Mouse (Mus musculus): ENCODE data around the gene Nr2f2.

The Nr2f2 gene

GRCm38 (mm10) chr7:70349981-70350670 is 16.4 kb downstream of the Nr2f2 start:
- DNase-seq = no peak

GRCm38 (mm10) chr7:70348977-70349615 is 17.4 kb downstream of the Nr2f2 start:
- no peak for DNase-seq

GRCm38 (mm10) chr7:70348064-70348976 is 18.2 kb downstream of the Nr2f2 start:
- no peak for DNase-seq

- no peak for DNase-seq
Measured at GRCm38 (mm10) chr7:70347618-70347958, 18.9 kb downstream of the Nr2f2 start.

GRCm38 (mm10) chr7:70346951-70347617 is 19.5 kb downstream of the Nr2f2 start:
- no peak for DNase-seq

- DNase-seq = peak; percentile 27
Measured at GRCm38 (mm10) chr7:70346010-70346536, 20.5 kb downstream of the Nr2f2 start.

- no peak for DNase-seq
Measured at GRCm38 (mm10) chr7:70343426-70343825, 23.1 kb downstream of the Nr2f2 start.

GRCm38 (mm10) chr7:70342771-70343170 is 23.8 kb downstream of the Nr2f2 start:
- no peak for DNase-seq

GRCm38 (mm10) chr7:70342076-70342475 is 24.5 kb downstream of the Nr2f2 start:
- DNase-seq = no peak

GRCm38 (mm10) chr7:70339998-70340630 is 26.4 kb downstream of the Nr2f2 start:
- no peak for DNase-seq

GRCm38 (mm10) chr7:70338265-70338640 is 28.3 kb downstream of the Nr2f2 start:
- DNase-seq = no peak

GRCm38 (mm10) chr7:70337581-70338264 is 28.8 kb downstream of the Nr2f2 start:
- no peak for DNase-seq

GRCm38 (mm10) chr7:70336571-70337240 is 29.8 kb downstream of the Nr2f2 start:
- no peak for DNase-seq

GRCm38 (mm10) chr7:70336126-70336525 is 30.4 kb downstream of the Nr2f2 start:
- DNase-seq = no peak

GRCm38 (mm10) chr7:70335411-70335810 is 31.1 kb downstream of the Nr2f2 start:
- no peak for DNase-seq

- peak; percentile 78 for DNase-seq
Measured at GRCm38 (mm10) chr7:70334836-70335235, 31.7 kb downstream of the Nr2f2 start.

GRCm38 (mm10) chr7:70333851-70334250 is 32.7 kb downstream of the Nr2f2 start:
- no peak for DNase-seq

GRCm38 (mm10) chr7:70332926-70333664 is 33.4 kb downstream of the Nr2f2 start:
- no peak for DNase-seq

- DNase-seq = no peak
Measured at GRCm38 (mm10) chr7:70332064-70332850, 34.3 kb downstream of the Nr2f2 start.
